Mouse (Mus musculus): ENCODE measurements around the gene Emc4.

DNA sequence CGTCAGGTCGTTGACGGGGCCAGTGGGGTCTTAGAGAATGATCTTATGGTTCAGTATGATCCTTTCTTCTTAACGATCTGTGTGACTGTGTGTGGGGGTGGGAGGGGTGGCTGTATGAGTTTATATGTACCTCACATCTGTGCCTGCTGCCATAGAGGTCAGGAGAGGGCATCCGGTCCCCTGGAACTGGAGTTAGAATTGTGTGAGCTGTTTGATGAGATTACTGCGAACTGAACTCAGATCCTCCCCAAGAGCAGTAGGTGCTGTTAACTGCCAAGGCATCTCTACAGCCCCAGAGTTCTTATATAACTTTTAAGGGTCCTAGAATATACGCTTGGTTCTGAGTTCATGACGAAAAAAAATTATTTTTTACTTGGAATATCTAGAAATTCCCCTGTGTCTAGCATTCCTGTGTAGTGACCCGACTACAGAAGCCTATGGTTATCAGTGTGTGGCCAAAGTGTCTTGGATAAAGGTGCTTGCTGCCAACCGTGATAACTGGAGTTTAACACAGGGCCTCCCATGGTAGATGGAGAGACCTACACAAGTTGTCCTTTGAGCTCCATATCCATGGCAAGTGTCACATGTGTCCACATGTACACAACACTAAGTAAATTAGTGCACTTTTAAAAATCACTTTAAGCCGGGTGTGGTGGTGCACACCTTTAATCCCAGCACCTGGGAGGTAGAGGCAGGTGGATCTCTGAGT lies 39.6 kb downstream of the Emc4 start:
- TF ChIP-seq POLR2A (IDR thresholded peaks at IDR 0.05; ENCODE audit: low read depth, low read length) = no peak
- TF ChIP-seq CTCF (IDR thresholded peaks at IDR 0.05; ENCODE audit: extremely low read depth, insufficient read depth, insufficient read length, insufficient replicate concordance) = no peak

Data from spleen, adult 2 months (tissue).